ENCODE assay signal across 8 mouse cellular contexts in genomic region chr2:34982096-34982724, GRCm38 (mm10). TPM values are rescaled to one million over a fixed set of nuclear protein-coding genes. Genes with fewer than 3 reads are reported as not detected.
DNase-seq lines count a peak whose midpoint lies in the region; ATAC-seq and TF ChIP-seq lines count a peak whose summit lies in the region.
"Had no signal": no experiment of that assay in that cellular context is flagged by ENCODE, and none has a peak within 500 bp of the region (broad histone marks: within the 10 kb centered on the region; RNA-seq: fewer than 3 reads in every experiment).

No protein-coding gene starts in this region.

- no peak overlapping the region for H3K9ac ChIP-seq in kidney, postnatal 0 days (ENCODE audit: low read depth, low read length)
- H3K9ac ChIP-seq in embryonic facial prominence, embryonic 14.5 days (ENCODE audit: low read depth, low read length): no peak overlapping the region
- H3K9ac ChIP-seq: liver, postnatal 0 days had no signal

- TF ChIP-seq CTCF in kidney, postnatal 0 days (IDR thresholded peaks at IDR 0.05; ENCODE audit: low read depth): no peak

- no peaks in the 10 kb centered on the region for H3K36me3 ChIP-seq in kidney, postnatal 0 days (ENCODE audit: insufficient read depth, low read length)
- H3K36me3 ChIP-seq in embryonic facial prominence, embryonic 14.5 days (ENCODE audit: control insufficient read depth, insufficient read depth, low read length): no peaks in the 10 kb centered on the region
- no peaks in the 10 kb centered on the region for H3K36me3 ChIP-seq in limb, embryonic 10.5 days

- H3K4me3 ChIP-seq in kidney, postnatal 0 days (replicated peaks; ENCODE audit: low read depth, low read length): no peak overlapping the region
- H3K4me3 ChIP-seq in embryonic facial prominence, embryonic 14.5 days (ENCODE audit: low read depth, low read length): no peak overlapping the region
- H3K4me3 ChIP-seq in limb, embryonic 10.5 days: no peak overlapping the region

- 0 out of 2 replicates have a peak overlapping the region, but pooled peaks have one; percentile 5 for H3K27ac ChIP-seq in kidney, postnatal 0 days
- H3K27ac ChIP-seq in embryonic facial prominence, embryonic 14.5 days (replicated peaks; ENCODE audit: low read depth, low read length): peak overlapping the region; percentile 72
- peak overlapping the region; percentile 2; the same call in 1 of the 2 replicates for H3K27ac ChIP-seq in limb, embryonic 10.5 days

- no peak overlapping the region for H3K4me2 ChIP-seq in kidney, postnatal 0 days (ENCODE audit: low read length)
- H3K4me2 ChIP-seq in embryonic facial prominence, embryonic 14.5 days (ENCODE audit: low read depth, low read length): no peak overlapping the region

- 56% methylated on average over 14 of the region's 14 CpGs for WGBS in kidney, postnatal 0 days
- WGBS in embryonic facial prominence, embryonic 14.5 days: 43% methylated on average over 14 of the region's 14 CpGs
- WGBS in limb, embryonic 10.5 days: 67% methylated on average over 14 of the region's 14 CpGs

- no peaks in the 10 kb centered on the region for H3K9me3 ChIP-seq in kidney, postnatal 0 days (replicated peaks; ENCODE audit: low read length)
- H3K9me3 ChIP-seq in embryonic facial prominence, embryonic 14.5 days (ENCODE audit: control insufficient read depth, low read length): no peaks in the 10 kb centered on the region
- no peaks in the 10 kb centered on the region for H3K9me3 ChIP-seq in limb, embryonic 10.5 days (replicated peaks)

- no peaks in the 10 kb centered on the region for H3K27me3 ChIP-seq in kidney, postnatal 0 days (ENCODE audit: insufficient read depth, low read length)
- H3K27me3 ChIP-seq in embryonic facial prominence, embryonic 14.5 days (replicated peaks; ENCODE audit: control insufficient read depth, insufficient read depth, low read length): no peaks in the 10 kb centered on the region
- H3K27me3 ChIP-seq in limb, embryonic 10.5 days (ENCODE audit: low read depth, poor library complexity, severe bottlenecking): no peaks in the 10 kb centered on the region

- no peak for ATAC-seq in kidney, postnatal 0 days (replicated peaks; ENCODE audit: low FRiP score, low read depth)
- 0 out of 2 replicates have a peak, but pooled peaks have one; percentile 19 for ATAC-seq in embryonic facial prominence, embryonic 14.5 days (ENCODE audit: low read depth)
- ATAC-seq: liver, postnatal 0 days had no signal

- DNase-seq in kidney, postnatal 0 days (ENCODE audit: low spot score): no peak
- no peak for DNase-seq in kidney, postnatal 10 days
- DNase-seq in R1 (ENCODE audit: low read depth, low spot score): peak; percentile 52
- peak; percentile 44 for DNase-seq in embryonic facial prominence, embryonic 14.5 days (ENCODE audit: low spot score)
- no peak for DNase-seq in limb, embryonic 10.5 days (ENCODE audit: low spot score)
- DNase-seq in lung, postnatal 36 days: no peak
- DNase-seq in gastrocnemius, postnatal 10 days: no peak
- DNase-seq: liver, postnatal 0 days had no signal

- peaks cover 5% of the 10 kb centered on the region; the same call in 1 of the 2 replicates for H3K4me1 ChIP-seq in kidney, postnatal 0 days (replicated peaks; ENCODE audit: insufficient read depth, low read length)
- peaks cover 26% of the 10 kb centered on the region for H3K4me1 ChIP-seq in embryonic facial prominence, embryonic 14.5 days (ENCODE audit: control insufficient read depth, insufficient read depth, low read length)
- H3K4me1 ChIP-seq in limb, embryonic 10.5 days: peaks cover 25% of the 10 kb centered on the region

RNA-seq across cellular contexts. Expression of gene Traf1, which starts 20.6 kb away (rescaled TPM):
- 18.6 and 20.6 TPM in 2 replicates for polyA plus RNA-seq in kidney, postnatal 0 days (2015; fragmentation: Nextera tagmentation; extraction: Ambion mirVana)
- 3.9 and 5.7 TPM in 2 replicates for polyA plus RNA-seq in embryonic facial prominence, embryonic 14.5 days (2014; fragmentation: Nextera tagmentation; extraction: Ambion mirVana)
- polyA plus RNA-seq in limb, embryonic 10.5 days (2016; fragmentation: Nextera tagmentation; extraction: Ambion mirVana): not detected in 2 replicates
- 1 to 10 TPM in 1 of 2 experiments, under 1 TPM in 1; 0.85 to 2.6 TPM for total RNA-seq in gastrocnemius, postnatal 10 days (2021)

Comparison
In these comparisons a context has a peak if more than half of its experiments do, and no peak if none do; other contexts are left out.
1. DNase-seq: peak in R1 (single experiment) and embryonic facial prominence, embryonic 14.5 days (single experiment); none in kidney, postnatal 0 days (single experiment), kidney, postnatal 10 days (single experiment), limb, embryonic 10.5 days (single experiment), lung, postnatal 36 days (single experiment) and gastrocnemius, postnatal 10 days (single experiment).
2. H3K27ac ChIP-seq: peak in every context shown above with its lines; median percentile 72 in embryonic facial prominence, embryonic 14.5 days; 5 in kidney, postnatal 0 days; 2 in limb, embryonic 10.5 days.